Mouse (Mus musculus) stomach, postnatal 0 days (tissue): Measurements from ENCODE around the gene Mmp24. TPM values are rescaled to one million over a fixed set of nuclear protein-coding genes. Genes with fewer than 3 reads are reported as not detected.

Experiments used
- ATAC-seq: fragments of 200-750 bp; cut with Nextera tagmentation; 2 replicates; pipeline ENCODE4 v1.8.0; 2017; ENCODE audit not compliant: low FRiP score, low TSS enrichment
- DNase-seq: peaks from one replicate; pipeline ENCODE4 v3.0.0-alpha.2; 2016; ENCODE audit warnings: low spot score
- H3K27ac ChIP-seq: fragments of 300-500 bp; sonication (generic); replicated peaks from 2 replicates; pipeline ENCODE4 v1.5.1; 2014; ENCODE audit warnings: mild to moderate bottlenecking, control low read depth
- H3K27me3 ChIP-seq: fragments of 300-500 bp; sonication (generic); 2 replicates; pipeline ENCODE4 v1.6.1; 2014; ENCODE audit warnings: low read length; ENCODE audit not compliant: control insufficient read depth, insufficient read depth
- H3K36me3 ChIP-seq: fragments of 300-500 bp; sonication (generic); 2 replicates; pipeline ENCODE4 v1.6.1; 2014; ENCODE audit warnings: low read length, mixed read lengths; ENCODE audit not compliant: control insufficient read depth, insufficient read depth
- H3K4me1 ChIP-seq: fragments of 300-500 bp; sonication (generic); replicated peaks from 2 replicates; pipeline ENCODE4 v1.6.1; 2014; ENCODE audit warnings: antibody characterized with exemption; ENCODE audit not compliant: control insufficient read depth, insufficient read depth
- H3K4me2 ChIP-seq: fragments of 300-500 bp; sonication (generic); replicated peaks from 2 replicates; pipeline ENCODE4 v1.6.1; 2014; ENCODE audit warnings: low read depth, mild to moderate bottlenecking, control low read depth, moderate library complexity
- H3K4me3 ChIP-seq: fragments of 300-500 bp; sonication (generic); 2 replicates; pipeline ENCODE4 v1.5.1; 2014; ENCODE audit warnings: low read depth, low read length, control low read depth
- H3K9ac ChIP-seq: fragments of 300-500 bp; sonication (generic); 2 replicates; pipeline ENCODE4 v1.6.1; 2014; ENCODE audit warnings: mild to moderate bottlenecking, low read length, control low read depth, mixed read lengths
- H3K9me3 ChIP-seq: fragments of 300-500 bp; sonication (generic); 2 replicates; pipeline ENCODE4 v1.6.1; 2016; ENCODE audit warnings: low read length; ENCODE audit not compliant: control insufficient read depth
- CTCF ChIP-seq: IDR thresholded peaks from 2 replicates; pipeline ENCODE4 v1.5.1; 2016; ENCODE audit warnings: antibody characterized with exemption, low read depth, mild to moderate bottlenecking, moderate library complexity
- EP300 ChIP-seq: optimal IDR thresholded peaks from 2 replicates; pipeline ENCODE3; 2016; ENCODE audit warnings: antibody characterized with exemption
- WGBS: fragments of 180-500 bp; shearing (Covaris S2); extraction: QIAGEN DNeasy Blood & Tissue Kit; methylation state at CpG from one replicate; pipeline ENCODE4 v1.1.7; 2014; 5-methylcytosine and 5-hydroxymethylcytosine counted together
- polyA plus RNA-seq: library from polyadenylated mRNA; unstranded; fragments of >200 nt; fragmentation: Nextera tagmentation; extraction: Ambion mirVana; gene quantifications from 2 replicates; pipeline ENCODE4 v1.2.1, GENCODE M21; 2015

The Mmp24 gene
- polyA plus RNA-seq, 1 experiment from 2014 or later = 0.23 TPM

- Histone ChIP-seq H3K4me2 (no peak overlapping the region), H3K27ac (no peak overlapping the region), H3K36me3 (no peaks in the 10 kb centered on the region), H3K9me3 (no peaks in the 10 kb centered on the region), H3K9ac (no peak overlapping the region), H3K4me1 (no peaks in the 10 kb centered on the region), H3K4me3 (no peak overlapping the region), H3K27me3 (no peaks in the 10 kb centered on the region)
- no peak for ATAC-seq
- 77% methylated on average over 9 of the region's 9 CpGs for WGBS
- TF ChIP-seq CTCF (no peak), EP300 (no peak)
- no peak for DNase-seq
Observed at GRCm38 (mm10) chr2:155743351-155743750, 31.8 kb upstream of the Mmp24 start.

DNA sequence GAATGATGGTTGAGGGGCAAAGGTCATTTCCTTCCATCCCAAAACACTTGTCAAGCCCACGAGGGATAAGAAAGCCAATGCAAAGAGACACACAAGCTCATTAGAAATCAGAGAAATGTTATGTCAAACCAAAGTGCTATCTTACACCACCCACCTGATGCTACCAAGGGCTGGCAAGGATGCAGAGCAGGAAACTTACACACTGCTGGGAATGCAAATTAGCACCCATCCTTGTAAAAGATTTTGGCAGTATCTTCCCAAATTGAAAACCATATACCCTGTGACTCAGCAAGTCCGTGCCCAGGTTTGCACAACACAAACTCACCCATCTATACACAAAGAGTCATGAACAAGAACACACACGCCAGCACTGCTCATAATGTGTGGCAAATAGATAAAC lies 29.7 kb upstream of the Mmp24 start:
- Histone ChIP-seq H3K4me2 (no peak overlapping the region), H3K9me3 (no peaks in the 10 kb centered on the region), H3K27me3 (no peaks in the 10 kb centered on the region), H3K27ac (no peak overlapping the region), H3K9ac (no peak overlapping the region), H3K36me3 (no peaks in the 10 kb centered on the region), H3K4me3 (no peak overlapping the region), H3K4me1 (no peaks in the 10 kb centered on the region)
- no peak for ATAC-seq
- TF ChIP-seq EP300 (no peak), CTCF (no peak)
- no peak for DNase-seq
- WGBS = 43% methylated on average over 3 of the region's 3 CpGs

DNA sequence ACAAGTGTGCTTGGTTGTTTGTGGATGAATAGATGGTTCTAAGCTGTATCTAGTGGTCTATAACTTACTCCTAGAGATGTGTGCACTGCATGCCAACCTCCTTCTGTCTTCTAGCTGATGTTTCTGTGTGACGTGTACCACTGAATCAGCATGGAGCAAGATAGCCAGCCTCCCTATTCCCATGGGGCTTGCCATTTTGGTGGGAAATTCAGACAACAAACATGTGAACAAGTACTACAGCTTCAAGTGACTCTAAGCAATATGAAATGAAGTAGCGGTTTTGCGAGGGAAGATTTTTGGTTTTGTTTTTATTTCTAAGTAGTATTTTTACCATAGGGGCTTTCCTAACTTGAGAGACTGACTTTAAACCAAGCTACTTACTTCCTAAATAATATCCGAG lies 25.7 kb upstream of the Mmp24 start:
- H3K27ac ChIP-seq = no peak overlapping the region
- H3K4me2 ChIP-seq = no peak overlapping the region
- no peaks in the 10 kb centered on the region for H3K27me3 ChIP-seq
- H3K36me3 ChIP-seq = no peaks in the 10 kb centered on the region
- H3K4me3 ChIP-seq = no peak overlapping the region
- no peak for TF ChIP-seq CTCF
- TF ChIP-seq EP300 = no peak
- H3K9ac ChIP-seq = no peak overlapping the region
- WGBS = 85% methylated on average over 4 of the region's 4 CpGs
- ATAC-seq (no peak), DNase-seq (no peak)
- no peaks in the 10 kb centered on the region for H3K9me3 ChIP-seq
- no peaks in the 10 kb centered on the region for H3K4me1 ChIP-seq

- peak within 1 kb of the TSS; percentile 58 for H3K9ac ChIP-seq
- no peaks in the 10 kb centered on the region for H3K36me3 ChIP-seq
- 2% methylated on average over 24 of the region's 25 CpGs for WGBS
- H3K27me3 ChIP-seq = no peaks in the 10 kb centered on the region
- H3K27ac ChIP-seq = peak within 1 kb of the TSS; percentile 9; the same call in 1 of the 2 replicates
- H3K4me3 ChIP-seq = peak within 1 kb of the TSS; percentile 46
- no peaks in the 10 kb centered on the region for H3K9me3 ChIP-seq
- no peaks in the 10 kb centered on the region for H3K4me1 ChIP-seq
- DNase-seq (peak; percentile 55), ATAC-seq (peak; percentile 77; the same call in 1 of the 2 replicates)
- no peak for TF ChIP-seq CTCF
- TF ChIP-seq EP300 = no peak
- H3K4me2 ChIP-seq = peak within 1 kb of the TSS; percentile 73
Observed at GRCm38 (mm10) chr2:155751014-155751786, 23.9 kb upstream of the Mmp24 start, which contains the start of gene Procr. Procr (plus strand) TSS chr2:155751117.

DNA sequence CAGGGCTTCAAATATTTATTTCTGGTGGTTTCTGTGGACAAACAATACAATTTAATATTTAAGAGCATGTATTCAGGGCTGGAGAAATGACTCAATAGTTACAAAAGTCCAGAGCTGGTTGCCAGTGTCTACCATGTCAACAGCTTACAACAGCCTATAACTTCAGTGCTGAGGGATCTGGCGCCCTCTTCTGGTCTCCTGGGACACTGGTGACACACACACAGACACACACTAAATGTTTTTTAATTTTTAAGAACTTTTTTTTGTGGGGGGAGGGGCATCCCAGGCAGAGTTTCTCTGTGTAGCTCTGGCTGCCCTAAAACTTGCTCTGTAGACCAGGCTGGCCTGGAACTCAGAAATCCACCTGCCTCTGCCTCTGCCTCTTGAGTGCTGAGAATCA lies 19.4 kb upstream of the Mmp24 start:
- WGBS = 4% methylated on average over 1 of the region's 1 CpGs
- Histone ChIP-seq H3K36me3 (no peaks in the 10 kb centered on the region), H3K9ac (no peak overlapping the region), H3K27me3 (no peaks in the 10 kb centered on the region), H3K9me3 (no peaks in the 10 kb centered on the region), H3K4me3 (no peak overlapping the region), H3K4me2 (no peak overlapping the region), H3K4me1 (no peaks in the 10 kb centered on the region), H3K27ac (no peak overlapping the region)
- peak; percentile 72 for DNase-seq
- ATAC-seq = peak; percentile 73
- TF ChIP-seq CTCF = peak; percentile 82
- TF ChIP-seq EP300 = no peak

GRCm38 (mm10) chr2:155756855-155757566 lies 18.1 kb upstream of the Mmp24 start:
- Histone ChIP-seq H3K36me3 (no peaks in the 10 kb centered on the region), H3K27ac (no peak overlapping the region), H3K9me3 (no peaks in the 10 kb centered on the region), H3K27me3 (no peaks in the 10 kb centered on the region), H3K4me1 (no peaks in the 10 kb centered on the region), H3K4me2 (no peak overlapping the region), H3K9ac (no peak overlapping the region), H3K4me3 (no peak overlapping the region)
- WGBS = 60% methylated on average over 14 of the region's 14 CpGs
- ATAC-seq (0 out of 2 replicates have a peak, but pooled peaks have one; percentile 59), DNase-seq (peak; percentile 53)
- peak; percentile 65 for TF ChIP-seq CTCF
- TF ChIP-seq EP300 = no peak
